23 mouse cellular contexts compared by ENCODE assay signal in the genomic region with DNA sequence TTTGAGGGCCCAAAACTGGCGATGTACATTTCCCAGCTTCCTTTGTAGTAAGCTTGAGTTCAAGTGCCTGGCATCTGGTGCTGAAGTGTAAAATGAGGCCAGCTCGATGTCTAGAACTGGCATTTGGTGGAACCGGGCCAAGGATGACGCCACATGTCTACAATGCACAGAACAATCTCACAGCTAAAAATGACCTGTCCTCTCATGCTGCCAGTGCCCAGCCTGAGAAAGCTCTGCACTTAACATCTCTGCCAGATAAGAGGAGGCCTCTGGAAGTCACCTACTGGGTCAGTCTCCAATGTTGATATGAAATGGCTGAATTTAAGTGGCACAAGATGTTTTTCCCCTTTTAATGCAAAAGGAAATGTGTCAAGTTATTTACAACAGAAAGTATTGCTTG.
A peak's percentile ranks its signal among the peaks of the same experiment; 100 is the strongest.
DNase-seq lines count a peak whose midpoint lies in the region; ATAC-seq and TF ChIP-seq lines count a peak whose summit lies in the region.
"Had no signal": no experiment of that assay in that cellular context is flagged by ENCODE, and none has a peak within 500 bp of the region (broad histone marks: within the 10 kb centered on the region; RNA-seq: fewer than 3 reads in every experiment).

No protein-coding gene starts in this region.

- no peaks in the 10 kb centered on the region for H3K36me3 ChIP-seq in heart, embryonic 11.5 days (ENCODE audit: control insufficient read depth, insufficient read depth, low read length)
- H3K36me3 ChIP-seq in forebrain, embryonic 14.5 days (ENCODE audit: control insufficient read depth, insufficient read depth, low read length): no peaks in the 10 kb centered on the region
- no peaks in the 10 kb centered on the region for H3K36me3 ChIP-seq in midbrain, embryonic 15.5 days (replicated peaks)
- H3K36me3 ChIP-seq: embryonic facial prominence, embryonic 12.5 days; hindbrain, embryonic 13.5 days; midbrain, embryonic 13.5 days; stomach, embryonic 15.5 days had no signal

- no peak for TF ChIP-seq CTCF in brain, embryonic 14.5 days (IDR thresholded peaks at IDR 0.05; ENCODE audit: borderline replicate concordance, extremely low read depth, insufficient read depth, insufficient read length)

- TF ChIP-seq POLR2A in brain, embryonic 14.5 days (IDR thresholded peaks at IDR 0.05; ENCODE audit: borderline replicate concordance, extremely low read depth, insufficient read depth, insufficient read length, poor library complexity, severe bottlenecking): no peak

- peak overlapping the region; percentile 82 for H3K27ac ChIP-seq in heart, embryonic 11.5 days (ENCODE audit: low read depth, low read length)
- H3K27ac ChIP-seq in forebrain, embryonic 14.5 days (ENCODE audit: low read depth, low read length): no peak overlapping the region
- no peak overlapping the region for H3K27ac ChIP-seq in midbrain, embryonic 15.5 days
- H3K27ac ChIP-seq: embryonic facial prominence, embryonic 12.5 days; forebrain, embryonic 13.5 days; hindbrain, embryonic 13.5 days; midbrain, embryonic 13.5 days; stomach, embryonic 15.5 days had no signal

- H3K9me3 ChIP-seq in heart, embryonic 11.5 days (replicated peaks; ENCODE audit: control insufficient read depth, low read length): no peaks in the 10 kb centered on the region
- H3K9me3 ChIP-seq in forebrain, embryonic 14.5 days (replicated peaks; ENCODE audit: control insufficient read depth, low read length): no peaks in the 10 kb centered on the region
- H3K9me3 ChIP-seq in midbrain, embryonic 15.5 days: no peaks in the 10 kb centered on the region
- H3K9me3 ChIP-seq: embryonic facial prominence, embryonic 12.5 days; forebrain, embryonic 13.5 days; hindbrain, embryonic 13.5 days; midbrain, embryonic 13.5 days; stomach, embryonic 15.5 days had no signal

- WGBS in heart, embryonic 11.5 days (ENCODE audit: insufficient replicate concordance): 41% methylated on average over 4 of the region's 4 CpGs
- WGBS in forebrain, embryonic 14.5 days: 83% methylated on average over 4 of the region's 4 CpGs
- 91% methylated on average over 4 of the region's 4 CpGs for WGBS in midbrain, embryonic 15.5 days

- intact Hi-C loops in heart, postnatal 10 days (cut with DNase I): no loop called here

- H3K4me1 ChIP-seq in heart, embryonic 11.5 days (ENCODE audit: control insufficient read depth, insufficient read depth, low read length): peaks cover 5% of the 10 kb centered on the region; the same call in 1 of the 2 replicates
- H3K4me1 ChIP-seq in forebrain, embryonic 14.5 days (ENCODE audit: control insufficient read depth, insufficient read depth, low read length): no peaks in the 10 kb centered on the region
- H3K4me1 ChIP-seq in midbrain, embryonic 15.5 days: no peaks in the 10 kb centered on the region
- H3K4me1 ChIP-seq: embryonic facial prominence, embryonic 12.5 days; forebrain, embryonic 13.5 days; hindbrain, embryonic 13.5 days; stomach, embryonic 15.5 days had no signal

- H3K4me3 ChIP-seq in heart, embryonic 11.5 days (ENCODE audit: low read depth, low read length): no peak overlapping the region
- no peak overlapping the region for H3K4me3 ChIP-seq in forebrain, embryonic 14.5 days (ENCODE audit: low read depth, low read length)
- H3K4me3 ChIP-seq in midbrain, embryonic 15.5 days: no peak overlapping the region
- H3K4me3 ChIP-seq: embryonic facial prominence, embryonic 12.5 days; erythroblast, embryonic 14.5 days; forebrain, embryonic 13.5 days; hindbrain, embryonic 13.5 days; midbrain, embryonic 13.5 days; stomach, embryonic 15.5 days had no signal

- ATAC-seq in heart, embryonic 11.5 days (replicated peaks; ENCODE audit: insufficient number of reproducible peaks, low FRiP score, low TSS enrichment): peak; percentile 71; the same call in 1 of the 2 replicates
- ATAC-seq in forebrain, embryonic 14.5 days: no peak
- no peak for ATAC-seq in midbrain, embryonic 15.5 days (replicated peaks)
- ATAC-seq: forebrain, embryonic 13.5 days; inflammation-experienced regulatory T-cells, adult 6 months; lung, postnatal 0 days; midbrain, embryonic 13.5 days had no signal

- H3K27me3 ChIP-seq in heart, embryonic 11.5 days (ENCODE audit: control insufficient read depth, insufficient read depth, low read length): no peaks in the 10 kb centered on the region
- no peaks in the 10 kb centered on the region for H3K27me3 ChIP-seq in forebrain, embryonic 14.5 days (replicated peaks; ENCODE audit: control insufficient read depth, insufficient read depth, low read length)
- no peaks in the 10 kb centered on the region for H3K27me3 ChIP-seq in midbrain, embryonic 15.5 days (replicated peaks)
- H3K27me3 ChIP-seq: forebrain, embryonic 13.5 days; hindbrain, embryonic 13.5 days; midbrain, embryonic 13.5 days; stomach, embryonic 15.5 days had no signal

- peak; percentile 73 for DNase-seq in Muller cell, postnatal 12 days (ENCODE audit: inconsistent ontology term)
- peak; percentile 44 for DNase-seq in brain, embryonic 14.5 days (ENCODE audit: low read depth)
- peak; percentile 66 to 89 for DNase-seq in heart, postnatal 10 days
- DNase-seq in forebrain, embryonic 14.5 days (ENCODE audit: low spot score): no peak
- DNase-seq in neural tube, embryonic 10.5 days (ENCODE audit: extremely low spot score, low spot score): no peak
- DNase-seq: adrenal gland, postnatal 14 days; cerebellum, adult 9-10 months; gastrocnemius, postnatal 36 days; kidney, adult 2 months; kidney, postnatal 10 days; layer of hippocampus, postnatal 36 days; liver; thymus, adult 2 months had no signal

- H3K9ac ChIP-seq in heart, embryonic 11.5 days (ENCODE audit: low read depth, low read length): no peak overlapping the region
- H3K9ac ChIP-seq in forebrain, embryonic 14.5 days (ENCODE audit: low read length): no peak overlapping the region
- no peak overlapping the region for H3K9ac ChIP-seq in midbrain, embryonic 15.5 days
- H3K9ac ChIP-seq: embryonic facial prominence, embryonic 12.5 days; forebrain, embryonic 13.5 days; hindbrain, embryonic 13.5 days; midbrain, embryonic 13.5 days; stomach, embryonic 15.5 days had no signal

- H3K4me2 ChIP-seq in heart, embryonic 11.5 days: no peak overlapping the region
- H3K4me2 ChIP-seq in forebrain, embryonic 14.5 days (ENCODE audit: low read length): no peak overlapping the region
- H3K4me2 ChIP-seq in midbrain, embryonic 15.5 days: no peak overlapping the region
- H3K4me2 ChIP-seq: embryonic facial prominence, embryonic 12.5 days; forebrain, embryonic 13.5 days; hindbrain, embryonic 13.5 days; midbrain, embryonic 13.5 days; stomach, embryonic 15.5 days had no signal

Comparison
In these comparisons a context has a peak if more than half of its experiments do, and no peak if none do; other contexts are left out.
1. DNase-seq: peak in Muller cell, postnatal 12 days (single experiment), brain, embryonic 14.5 days (single experiment) and heart, postnatal 10 days (2 of 2); none in forebrain, embryonic 14.5 days (single experiment) and neural tube, embryonic 10.5 days (single experiment).